Mouse (Mus musculus): ENCODE measurements around the gene Cbx1.

DNA sequence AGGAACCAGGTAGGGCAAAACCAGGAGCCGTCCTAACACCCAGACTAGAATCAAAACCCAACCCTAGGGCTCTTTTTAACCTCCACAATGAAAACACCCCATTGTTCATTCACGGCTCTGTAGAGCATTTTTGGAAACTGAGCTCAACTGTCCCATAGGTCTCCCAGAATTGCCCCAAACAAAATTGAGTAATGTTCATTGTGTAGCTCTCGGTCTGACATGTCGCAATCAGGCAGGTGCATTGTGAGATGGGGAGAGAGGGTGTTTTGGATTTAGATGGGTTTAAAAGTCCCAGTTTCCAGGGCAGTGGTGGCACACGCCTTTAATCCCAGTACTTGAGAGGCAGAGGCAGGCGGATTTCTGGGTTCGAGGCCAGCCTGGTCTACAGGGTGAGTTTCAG is 50.5 kb downstream of the Cbx1 start:
- TF ChIP-seq CTCF (IDR thresholded peaks at IDR 0.05; ENCODE audit: low read depth) (no peak), EP300 (IDR thresholded peaks at IDR 0.05; ENCODE audit: low read depth) (no peak)

All from liver, embryonic 14.5 days (tissue).